Mouse (Mus musculus) spleen, embryonic (tissue): ENCODE measurements at regions not wholly inside any gene's neighbourhood (a gene's known extent, or its start where the extent isn't known, plus 50 kb on each side); places are given as distances from the start of the nearest gene placed in this dataset.

Experiments
- CTCF ChIA-PET: fragments of 350-600 bp; sonication (Branson Sonifier 250); formaldehyde crosslinking; loops from one replicate; lab custom pipeline; 2022; lab: Charles Lee

DNA sequence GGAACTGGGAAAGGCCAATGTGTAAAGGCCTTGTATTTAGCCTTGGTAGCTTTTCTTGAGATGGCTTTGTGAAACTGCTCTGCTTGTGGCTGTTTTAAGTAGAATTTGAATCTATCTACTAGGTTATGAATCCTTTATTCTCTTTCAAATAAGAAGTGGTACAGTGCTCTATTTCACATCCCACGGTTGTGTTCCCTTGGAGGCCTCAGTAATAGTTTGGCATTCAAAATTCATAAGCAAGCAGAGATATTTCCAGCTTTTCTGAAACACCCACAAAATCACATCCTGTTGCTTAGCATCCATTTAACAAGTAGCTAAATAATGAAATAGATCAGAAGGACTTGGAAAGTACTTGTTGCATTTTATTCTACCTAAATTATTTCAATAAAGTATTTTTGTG lies 298.8 kb upstream of the Dab2 start:
- CTCF ChIA-PET: no interaction called here

DNA sequence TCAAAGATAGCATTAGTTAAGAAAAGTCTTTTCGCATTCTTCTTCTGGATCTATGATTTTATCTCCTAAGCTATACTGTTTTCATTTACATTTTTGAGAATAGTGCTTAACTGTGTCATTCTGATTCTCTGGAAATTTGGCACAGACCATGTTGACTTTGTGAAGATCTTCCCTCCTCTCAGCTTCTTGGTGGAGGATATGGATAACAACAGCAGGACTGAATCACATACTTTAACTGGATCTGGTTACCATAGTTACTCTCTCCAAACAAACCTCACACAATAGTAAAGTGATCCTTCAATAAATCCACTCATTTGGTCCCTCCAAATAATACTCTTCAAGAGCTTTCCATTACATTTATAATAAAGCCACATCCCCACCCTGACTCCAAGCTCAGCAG lies 298.2 kb upstream of the Dab2 start:
- CTCF ChIA-PET: no interaction called here

DNA sequence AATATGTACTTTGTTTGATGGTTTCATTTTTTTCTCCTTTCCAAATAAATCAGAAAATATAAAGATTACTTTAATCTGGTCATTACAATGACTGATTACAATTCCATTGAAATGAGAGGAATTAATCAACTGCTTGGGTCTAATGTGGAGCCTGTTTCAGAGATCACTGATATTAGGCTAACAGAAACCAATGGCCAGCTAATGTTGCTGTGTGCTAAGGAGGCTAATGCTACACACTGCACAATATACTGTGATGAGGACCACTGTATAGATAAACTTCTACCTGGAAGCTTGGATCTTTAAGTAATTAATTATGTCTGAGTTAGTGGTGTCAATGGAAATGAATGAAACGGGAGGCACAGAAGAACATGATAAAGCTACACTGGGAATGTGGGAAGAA lies 284.6 kb upstream of the Dab2 start:
- CTCF ChIA-PET: no interaction called here

- CTCF ChIA-PET: no interaction called here
Observed at GRCm38 (mm10) chr15:6016637-6017049, 282.9 kb upstream of the Dab2 start.

DNA sequence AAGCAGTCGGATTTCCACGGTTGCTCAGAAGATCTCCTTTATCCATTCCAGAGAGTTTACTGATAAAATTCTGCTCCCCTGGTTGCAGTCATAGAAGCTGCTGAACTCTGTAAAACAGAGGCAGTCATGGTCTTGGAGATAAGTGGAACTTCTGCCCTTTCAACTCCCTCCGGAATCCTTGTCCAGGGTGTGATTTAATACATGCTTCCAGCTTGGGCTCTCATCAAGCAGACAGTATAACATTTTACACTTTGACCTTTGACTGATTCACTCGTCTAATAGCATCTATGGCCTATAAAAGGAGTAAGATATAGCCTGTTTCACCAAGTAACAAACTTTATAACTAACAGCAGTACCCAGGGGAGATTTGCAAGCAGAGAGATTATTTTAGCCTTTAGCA lies 274.0 kb upstream of the Dab2 start:
- CTCF ChIA-PET: no interaction called here

GRCm38 (mm10) chr15:6029214-6029613 lies 270.4 kb upstream of the Dab2 start:
- CTCF ChIA-PET: no interaction called here

DNA sequence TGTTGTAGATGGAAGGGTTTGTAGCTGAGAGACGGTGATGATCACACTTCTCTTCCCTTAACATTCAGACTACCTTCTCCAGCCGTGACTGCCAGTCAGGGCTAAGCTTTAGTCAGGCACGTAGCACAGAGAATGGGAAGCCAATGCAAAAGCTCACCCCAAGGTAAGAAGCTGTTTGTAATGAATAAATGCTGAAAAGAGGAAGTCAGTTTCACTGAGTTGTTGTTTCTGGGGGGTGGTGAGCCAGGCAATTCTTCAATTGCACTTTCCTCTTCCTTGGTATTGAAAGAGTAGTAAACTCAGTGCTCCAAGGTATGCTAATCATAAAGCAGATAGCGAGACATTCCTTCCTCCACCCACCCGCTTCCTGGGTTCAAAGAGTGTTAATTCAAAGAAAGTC lies 269.2 kb upstream of the Dab2 start:
- CTCF ChIA-PET: no interaction called here

DNA sequence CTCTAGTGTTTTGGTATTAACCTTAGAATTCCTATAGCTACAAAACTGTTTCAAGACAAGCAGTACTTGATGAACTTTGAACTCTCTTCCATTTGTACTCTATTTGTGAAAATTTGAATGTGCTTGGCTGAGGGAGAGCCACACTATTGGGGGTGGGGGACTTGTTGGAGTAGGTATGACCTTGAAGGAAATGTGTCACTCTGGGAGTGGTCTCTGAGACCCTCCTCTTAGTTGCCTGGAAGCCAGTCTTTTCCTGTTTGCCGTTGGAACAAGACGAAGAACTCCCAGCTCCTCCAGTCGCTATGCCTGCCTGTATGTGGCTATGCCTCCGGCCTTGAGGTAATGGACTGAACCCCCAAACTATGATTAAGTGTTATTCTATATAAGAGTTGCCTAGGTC lies 265.4 kb upstream of the Dab2 start:
- CTCF ChIA-PET: no interaction called here

DNA sequence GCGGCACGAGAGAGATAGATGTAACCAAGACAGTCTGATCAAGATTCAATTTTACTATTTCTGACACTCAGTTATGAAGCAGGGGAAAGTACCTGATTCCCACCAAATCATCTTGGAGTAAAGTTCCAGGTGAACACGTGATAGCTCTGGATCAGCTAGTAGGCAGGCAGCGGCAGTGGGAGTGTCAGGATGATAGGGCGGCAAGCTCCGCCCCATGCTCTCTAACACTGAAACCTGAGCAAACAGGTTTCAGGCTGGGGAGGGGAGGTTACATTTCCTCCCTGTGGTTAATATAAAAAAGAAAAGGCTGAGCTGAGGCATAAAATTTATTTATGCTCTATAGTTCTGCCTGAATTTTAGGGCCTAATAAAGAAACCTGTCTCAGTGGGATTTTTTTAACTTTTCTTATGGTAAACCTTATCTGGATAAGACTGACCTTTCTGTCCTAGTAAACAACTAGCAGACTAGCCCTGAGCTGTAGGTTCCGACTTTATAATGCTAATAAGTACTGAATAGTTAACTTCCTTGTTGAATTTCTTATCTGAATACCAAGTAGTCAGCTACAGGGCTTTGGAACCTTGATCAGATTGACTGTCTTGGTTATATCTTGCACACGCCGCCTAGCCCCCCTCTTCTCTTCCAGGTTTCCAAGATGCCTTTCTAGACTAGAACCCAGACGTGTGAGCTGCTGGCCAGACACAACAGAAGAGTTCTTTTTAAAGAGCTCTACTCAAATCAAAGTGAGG lies 254.9 kb upstream of the Dab2 start:
- CTCF ChIA-PET: no interaction called here

DNA sequence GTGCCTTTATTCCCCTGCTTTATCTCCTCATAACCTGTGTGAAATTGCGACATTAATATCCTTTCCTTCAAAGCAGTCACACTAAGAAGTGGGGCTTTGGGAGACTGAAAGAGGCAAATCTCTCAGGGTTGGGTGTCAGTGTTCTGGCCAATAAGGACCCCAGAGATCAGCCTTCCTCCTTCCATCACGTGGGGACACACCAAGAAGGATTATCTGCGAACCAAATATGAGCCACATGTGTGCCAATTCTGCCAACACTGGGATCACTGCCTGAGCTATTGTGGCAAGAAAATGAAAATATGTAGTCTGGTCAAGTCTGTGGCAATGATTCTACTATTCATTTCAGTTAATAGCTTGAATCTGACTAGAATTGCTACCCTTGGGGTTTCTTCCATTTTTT lies 243.9 kb upstream of the Dab2 start:
- CTCF ChIA-PET: no interaction called here

DNA sequence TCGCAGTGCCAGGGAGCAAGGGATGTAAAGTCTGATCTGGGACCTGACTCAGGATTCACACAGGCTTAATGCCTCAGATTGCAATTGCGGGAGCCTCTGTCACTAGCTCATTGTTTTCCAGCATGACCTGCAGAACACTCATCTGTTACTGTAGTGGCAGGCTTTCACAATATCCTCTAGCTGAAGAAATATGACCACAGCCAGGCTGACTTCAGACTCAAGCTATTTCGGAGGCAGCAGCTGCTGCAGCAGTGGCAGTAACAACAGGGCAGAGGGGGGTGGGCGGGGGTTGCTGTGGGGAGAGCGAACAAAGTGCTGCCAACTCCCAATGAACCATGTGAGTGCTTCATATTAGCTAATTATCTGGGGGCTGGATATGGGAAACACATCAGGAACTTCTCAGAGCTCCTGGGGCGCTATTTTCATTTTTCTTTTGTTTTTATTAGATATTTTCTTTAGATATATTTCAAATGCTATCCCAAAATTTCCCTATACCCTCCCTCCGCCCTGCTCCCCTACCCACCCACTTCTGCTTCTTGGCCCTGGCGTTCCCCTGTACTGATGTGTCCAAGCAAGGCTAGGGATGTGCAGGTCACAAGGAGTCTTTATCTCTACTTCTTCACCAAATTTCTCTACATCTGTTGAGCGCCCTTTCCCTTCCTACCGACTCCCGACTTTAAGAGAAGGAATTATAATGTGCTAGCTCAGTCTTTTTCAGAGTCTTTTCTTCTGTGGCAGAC lies 242.5 kb upstream of the Dab2 start:
- CTCF ChIA-PET: no interaction called here

DNA sequence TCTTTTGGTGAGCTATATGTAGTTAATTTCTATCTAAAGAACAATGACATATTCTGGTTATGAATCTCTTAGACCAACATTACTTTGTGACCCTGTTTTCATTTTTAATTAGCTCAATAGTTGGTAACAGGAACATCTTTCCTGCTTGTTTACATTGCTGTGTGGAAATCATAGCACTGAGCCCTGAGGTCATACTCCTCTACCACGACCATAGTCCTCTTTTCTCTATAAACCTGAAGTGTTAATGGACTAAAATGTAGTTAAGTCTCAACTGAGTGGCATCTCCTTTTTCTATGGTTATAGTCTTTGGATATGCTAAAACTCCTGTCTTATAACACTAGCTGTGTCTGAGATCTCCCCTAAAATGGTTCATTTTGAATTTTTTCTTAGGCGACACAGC lies 240.2 kb upstream of the Dab2 start:
- CTCF ChIA-PET: no interaction called here

DNA sequence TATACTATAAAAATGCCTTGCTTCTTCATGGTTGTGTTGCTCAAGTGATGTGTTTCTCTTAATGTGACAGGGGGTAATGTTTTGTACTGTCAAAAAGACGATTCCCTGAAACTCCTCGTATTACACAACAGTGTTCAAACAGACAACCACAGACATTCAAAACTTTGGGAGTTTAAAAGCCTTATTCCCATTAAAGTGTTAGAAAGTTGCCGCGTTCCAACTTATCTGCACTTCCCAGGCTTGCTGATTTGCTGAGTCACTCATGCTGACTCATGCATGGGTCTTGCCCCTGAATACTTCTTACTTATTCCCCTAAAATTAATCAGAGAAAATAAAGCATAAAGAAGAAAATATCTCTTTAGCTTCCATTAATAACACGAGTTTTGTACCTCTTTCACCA lies 239.8 kb upstream of the Dab2 start:
- CTCF ChIA-PET: no interaction called here

DNA sequence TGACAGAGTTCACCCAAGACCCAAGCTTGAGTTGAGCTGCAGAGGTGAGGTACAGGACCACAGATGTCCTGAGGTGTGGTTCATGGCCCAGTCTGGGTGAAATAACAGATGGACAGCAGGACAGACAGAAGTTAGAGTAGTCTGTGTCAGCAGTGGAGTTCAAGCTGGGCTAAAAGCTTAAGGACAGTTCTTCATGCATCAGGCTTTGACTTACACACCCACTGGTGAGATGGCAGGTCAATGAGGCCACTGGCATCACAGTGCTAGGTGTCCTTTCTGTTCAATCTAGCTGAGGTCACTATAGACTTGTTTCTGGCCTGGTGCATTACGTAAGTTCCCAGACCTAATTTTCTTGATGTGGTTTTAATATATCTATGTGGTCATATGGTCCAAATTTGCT lies 238.9 kb upstream of the Dab2 start:
- CTCF ChIA-PET: no interaction called here

DNA sequence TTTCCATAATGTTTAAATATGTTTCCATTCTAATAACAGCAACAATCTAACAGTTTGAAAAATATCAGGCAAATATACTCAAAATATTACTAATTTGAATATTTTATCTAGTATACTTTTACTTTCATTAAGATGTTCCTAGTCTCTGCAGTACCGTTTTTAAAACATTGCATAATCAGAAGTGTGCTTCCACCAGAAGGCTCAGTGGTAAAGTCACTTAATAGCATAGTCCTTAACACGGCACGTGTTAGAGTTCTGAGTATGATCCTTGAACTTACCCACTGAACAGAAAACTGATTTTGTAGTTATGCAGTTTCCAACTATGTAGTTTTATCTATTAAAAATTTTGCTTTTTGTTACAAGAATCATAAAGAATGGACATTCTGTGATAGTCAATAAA lies 234.5 kb upstream of the Dab2 start:
- CTCF ChIA-PET: no interaction called here

- CTCF ChIA-PET: no interaction called here
Observed at GRCm38 (mm10) chr15:6067380-6067779, 232.2 kb upstream of the Dab2 start.

DNA sequence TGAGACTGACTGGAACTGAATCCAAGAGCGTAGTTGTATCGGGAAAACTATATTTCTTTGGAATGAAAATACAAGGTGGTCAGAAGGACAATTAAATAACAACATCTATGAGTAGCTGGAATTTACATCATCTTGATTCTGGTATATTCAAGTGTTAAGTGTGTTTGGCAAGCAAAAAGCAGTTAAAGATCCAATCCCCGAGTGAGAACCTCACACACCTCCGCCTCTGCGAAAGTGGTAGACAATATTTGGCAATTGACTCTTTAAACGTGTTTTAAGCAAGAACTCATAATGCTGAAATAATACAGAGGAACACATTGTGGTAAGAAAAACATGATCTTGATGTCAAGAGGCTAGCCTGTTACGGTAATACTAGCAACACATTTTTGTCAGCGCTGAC lies 231.2 kb upstream of the Dab2 start:
- CTCF ChIA-PET: no interaction called here

DNA sequence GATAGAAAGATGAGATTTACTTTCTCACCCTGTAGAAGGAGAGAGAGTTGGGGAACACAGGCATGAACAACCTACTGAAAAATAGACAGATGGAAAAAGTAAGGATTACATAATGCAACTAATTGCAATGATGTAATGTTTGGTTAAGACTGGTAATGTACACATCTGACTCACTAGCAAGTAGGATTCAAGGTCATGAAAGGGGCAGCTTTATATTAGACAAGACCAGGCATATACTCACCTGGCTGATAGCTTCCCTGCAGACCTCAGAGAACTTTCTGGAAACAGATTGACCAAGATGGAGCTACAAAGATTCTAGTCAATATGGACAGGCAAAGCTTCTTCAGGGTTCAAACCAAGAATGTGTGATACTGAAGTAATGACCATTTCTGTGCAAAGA lies 227.7 kb upstream of the Dab2 start:
- CTCF ChIA-PET: no interaction called here

GRCm38 (mm10) chr15:6072920-6073319 lies 226.7 kb upstream of the Dab2 start:
- CTCF ChIA-PET: no interaction called here

- CTCF ChIA-PET: no interaction called here
Observed at GRCm38 (mm10) chr15:6080714-6081635, 218.6 kb upstream of the Dab2 start.

GRCm38 (mm10) chr15:6087208-6087607 lies 212.4 kb upstream of the Dab2 start:
- CTCF ChIA-PET: no interaction called here

- CTCF ChIA-PET: no interaction called here
Observed at GRCm38 (mm10) chr15:6088498-6088897, 211.1 kb upstream of the Dab2 start.
